Mouse (Mus musculus): ENCODE results near the gene Gm3411. TPM values are rescaled to one million over a fixed set of nuclear protein-coding genes. Genes with fewer than 3 reads are reported as not detected.

Gene Gm3411
- not detected for polyA plus RNA-seq (2014; fragmentation: Illumina TruSeq; extraction: RNeasy Lipid Tissue Mini Kit (QIAGEN cat#74804); ENCODE audit: insufficient read depth, low read depth, low replicate concordance)

DNA sequence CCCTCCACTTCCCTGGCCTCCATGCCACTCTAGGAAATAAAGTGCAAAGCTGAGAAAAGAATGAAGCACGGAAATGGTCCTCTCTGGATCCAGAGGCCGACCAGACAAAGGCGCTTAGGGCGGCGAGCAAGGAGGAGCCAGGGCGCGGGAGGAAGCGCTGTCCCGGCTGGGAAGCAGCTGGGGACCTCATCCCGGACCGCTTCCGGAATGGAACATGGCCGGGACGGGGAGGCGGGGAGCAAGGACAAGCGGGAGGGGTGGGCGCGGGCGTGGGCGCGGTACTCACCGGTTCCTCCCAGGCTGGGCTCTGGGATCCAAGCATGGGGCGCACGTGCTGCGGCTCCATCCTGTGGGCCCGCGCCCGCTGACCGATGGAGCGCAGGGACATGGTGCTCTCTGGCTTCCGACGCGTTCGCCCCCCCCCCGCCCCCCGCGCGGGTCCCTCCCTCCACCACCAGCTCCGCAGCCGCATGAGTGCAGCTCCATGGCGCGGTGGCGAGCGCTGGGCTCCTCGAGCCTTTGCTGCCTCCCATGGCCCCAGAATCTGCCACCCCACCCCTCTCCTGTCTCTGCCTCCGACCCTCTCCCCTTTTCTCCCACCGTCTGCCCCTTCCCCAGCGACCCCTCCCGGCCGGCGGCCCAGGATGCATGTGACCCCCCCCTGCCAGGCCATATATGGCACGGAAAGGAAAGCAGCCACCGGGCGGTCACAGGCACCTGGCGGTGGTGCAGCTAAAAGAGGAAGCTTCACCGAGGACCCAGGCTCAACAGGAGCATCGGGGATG lies at the start of gene Gm3411:
Gene Gm3411 (minus strand): TSS at position 320 of the 785 bp plus-strand sequence.

DNA sequence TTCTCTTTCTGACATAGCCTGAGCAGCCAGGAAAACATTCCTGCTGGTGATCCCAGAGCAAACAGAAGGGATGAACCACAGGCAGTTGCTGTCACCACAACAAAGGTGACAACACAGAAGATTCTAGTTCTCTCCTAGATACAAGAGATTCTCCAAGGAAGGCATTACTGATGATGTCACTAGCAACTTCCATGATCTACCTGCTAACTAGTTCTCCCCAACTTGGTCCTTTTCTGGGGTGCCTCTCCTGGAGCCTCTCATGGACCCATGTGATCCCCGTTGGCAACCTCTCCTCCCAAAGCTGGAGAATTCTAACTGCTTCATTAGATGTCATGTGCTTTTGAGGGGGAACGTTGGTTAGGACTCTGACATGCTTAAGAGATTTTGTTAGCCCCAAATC lies 17.7 kb upstream of the Gm3411 start, which contains the start of gene Gm21103:
Gene Gm21103 (minus strand): TSS at position 101 of the 400 bp plus-strand sequence.

DNA sequence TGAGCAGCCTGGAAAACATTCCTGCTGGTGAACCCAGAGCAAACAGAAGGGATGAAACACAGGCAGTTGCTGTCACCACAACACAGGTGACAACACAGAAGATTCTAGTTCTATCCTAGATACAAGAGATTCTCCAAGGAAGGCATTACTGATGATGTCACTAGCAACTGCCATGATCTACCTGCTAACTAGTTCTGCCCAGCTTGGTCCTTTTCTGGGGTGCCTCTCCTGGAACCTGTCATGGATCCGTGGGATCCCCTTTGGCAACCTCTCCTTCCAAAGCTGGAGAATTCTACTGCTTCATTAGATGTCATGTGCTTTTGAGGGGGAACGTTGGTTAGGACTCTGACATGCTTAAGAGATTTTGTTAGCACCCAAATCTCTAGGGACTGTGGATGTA lies 67.9 kb downstream of the Gm3411 start, which contains the start of gene Gm21560:
Gene Gm21560 (minus strand): TSS at position 101 of the 400 bp plus-strand sequence.

Other genes with a start within 250 kb of the Gm3411 start
- not detected for gene Gm6337, start 229.0 kb downstream of the Gm3411 start, polyA plus RNA-seq (2014; fragmentation: Illumina TruSeq; extraction: RNeasy Lipid Tissue Mini Kit (QIAGEN cat#74804); ENCODE audit: insufficient read depth, low read depth, low replicate concordance)
- gene Gm8206, start 193.3 kb downstream of the Gm3411 start, polyA plus RNA-seq (2014; fragmentation: Illumina TruSeq; extraction: RNeasy Lipid Tissue Mini Kit (QIAGEN cat#74804); ENCODE audit: insufficient read depth, low read depth, low replicate concordance) = not detected
- gene Gm3468, start 178.6 kb downstream of the Gm3411 start, polyA plus RNA-seq (2014; fragmentation: Illumina TruSeq; extraction: RNeasy Lipid Tissue Mini Kit (QIAGEN cat#74804); ENCODE audit: insufficient read depth, low read depth, low replicate concordance) = 0.15 TPM
- not detected for gene Gm3476, start 161.4 kb downstream of the Gm3411 start, polyA plus RNA-seq (2014; fragmentation: Illumina TruSeq; extraction: RNeasy Lipid Tissue Mini Kit (QIAGEN cat#74804); ENCODE audit: insufficient read depth, low read depth, low replicate concordance)
- not detected for gene Gm21560, start 68.0 kb downstream of the Gm3411 start, polyA plus RNA-seq (2014; fragmentation: Illumina TruSeq; extraction: RNeasy Lipid Tissue Mini Kit (QIAGEN cat#74804); ENCODE audit: insufficient read depth, low read depth, low replicate concordance)
- gene Gm21103, start 17.6 kb upstream of the Gm3411 start, polyA plus RNA-seq (2014; fragmentation: Illumina TruSeq; extraction: RNeasy Lipid Tissue Mini Kit (QIAGEN cat#74804); ENCODE audit: insufficient read depth, low read depth, low replicate concordance) = not detected
- not detected for gene Gm3618, start 56.4 kb upstream of the Gm3411 start, polyA plus RNA-seq (2014; fragmentation: Illumina TruSeq; extraction: RNeasy Lipid Tissue Mini Kit (QIAGEN cat#74804); ENCODE audit: insufficient read depth, low read depth, low replicate concordance)
- not detected for gene Gm16440, start 103.1 kb upstream of the Gm3411 start, polyA plus RNA-seq (2014; fragmentation: Illumina TruSeq; extraction: RNeasy Lipid Tissue Mini Kit (QIAGEN cat#74804); ENCODE audit: insufficient read depth, low read depth, low replicate concordance)
- gene Gm3591, start 125.2 kb upstream of the Gm3411 start, polyA plus RNA-seq (2014; fragmentation: Illumina TruSeq; extraction: RNeasy Lipid Tissue Mini Kit (QIAGEN cat#74804); ENCODE audit: insufficient read depth, low read depth, low replicate concordance) = not detected
- gene Gm3594, start 157.4 kb upstream of the Gm3411 start, polyA plus RNA-seq (2014; fragmentation: Illumina TruSeq; extraction: RNeasy Lipid Tissue Mini Kit (QIAGEN cat#74804); ENCODE audit: insufficient read depth, low read depth, low replicate concordance) = not detected

Measured in lung, adult 10 weeks (tissue).